Mouse (Mus musculus) kidney, adult 2 months (tissue): Measurements from ENCODE around the gene Fxyd3. TPM values are rescaled to one million over a fixed set of nuclear protein-coding genes. Genes with fewer than 3 reads are reported as not detected.

Experiments
- DNase-seq: peaks from one replicate; pipeline ENCODE4 v3.0.0; 2021
- H3K27ac ChIP-seq: fragments of 200-500 bp; 2 replicates; pipeline ENCODE4 v1.5.1; 2012; ENCODE audit warnings: low read depth, low read length, control low read depth, inconsistent platforms; ENCODE audit not compliant: insufficient read depth
- H3K27me3 ChIP-seq: fragments of 200-500 bp; replicated peaks from 2 replicates; pipeline ENCODE4 v1.6.1; 2012; ENCODE audit warnings: mild to moderate bottlenecking, moderate library complexity, low read length, inconsistent platforms; ENCODE audit not compliant: control insufficient read depth, insufficient read depth
- H3K36me3 ChIP-seq: fragments of 200-500 bp; 2 replicates; pipeline ENCODE4 v1.6.1; 2012; ENCODE audit warnings: mild to moderate bottlenecking, moderate library complexity, low read length, inconsistent platforms; ENCODE audit not compliant: control insufficient read depth, insufficient read depth
- H3K4me1 ChIP-seq: fragments of 200-500 bp; 2 replicates; pipeline ENCODE4 v1.6.1; 2011; ENCODE audit warnings: low read length; ENCODE audit not compliant: control insufficient read depth, insufficient read depth
- H3K4me3 ChIP-seq: fragments of 200-500 bp; 2 replicates; pipeline ENCODE4 v1.5.1; 2011; ENCODE audit warnings: mild to moderate bottlenecking, low read depth, low read length, control low read depth; ENCODE audit not compliant: insufficient read depth
- CTCF ChIP-seq: fragments of 200-500 bp; conservative IDR thresholded peaks from 2 replicates; pipeline ENCODE4 v1.5.1; 2011; ENCODE audit warnings: low read depth, mild to moderate bottlenecking, control low read depth, low read length, moderate library complexity, mixed read lengths; ENCODE audit not compliant: insufficient read depth, insufficient read length
- POLR2A ChIP-seq: fragments of 200-500 bp; IDR thresholded peaks from one replicate; pipeline ENCODE4 v1.6.1; 2011; ENCODE audit warnings: low read depth, low read length, control low read depth
- WGBS: fragments of 180-500 bp; shearing (Covaris S2); methylation state at CpG from one replicate; pipeline ENCODE4 v1.1.7; 2018; 5-methylcytosine and 5-hydroxymethylcytosine counted together
- polyA plus RNA-seq: library from polyadenylated mRNA; depleted of rRNA; stranded (reverse); fragments of >200 nt; gene quantifications from 2 replicates; pipeline ENCODE4 v1.2.3, GENCODE M21; 2012

The Fxyd3 gene
- polyA plus RNA-seq, 1 experiment = 4.8 TPM

- WGBS = 81% methylated on average over 11 of the region's 11 CpGs
- no peak overlapping the region for H3K27ac ChIP-seq
Observed at GRCm38 (mm10) chr7:31059919-31060620, 16.4 kb downstream of the Fxyd3 start.

GRCm38 (mm10) chr7:31059108-31059507 is 17.4 kb downstream of the Fxyd3 start, which contains the start of gene Lgi4:
Gene Lgi4, plus strand, starts transcription at chr7:31059342.
- Histone ChIP-seq H3K4me3 (no peak within 1 kb of the TSS), H3K4me1 (no peaks in the 10 kb centered on the region), H3K27ac (no peak within 1 kb of the TSS), H3K36me3 (no peaks in the 10 kb centered on the region), H3K27me3 (no peaks in the 10 kb centered on the region)
- 2% methylated on average over 2 of the region's 2 CpGs for WGBS
- DNase-seq = peak; percentile 81
- TF ChIP-seq POLR2A = no peak
- peak; percentile 95 for TF ChIP-seq CTCF

More at GRCm38 (mm10) chr7:31059919-31060620, 16.4 kb downstream of the Fxyd3 start:
- Histone ChIP-seq H3K4me3 (no peak overlapping the region), H3K27me3 (no peaks in the 10 kb centered on the region), H3K36me3 (no peaks in the 10 kb centered on the region), H3K4me1 (no peaks in the 10 kb centered on the region)
- TF ChIP-seq POLR2A (no peak), CTCF (no peak)
- DNase-seq = no peak

GRCm38 (mm10) chr7:31058211-31058610 is 18.3 kb downstream of the Fxyd3 start:
- Histone ChIP-seq H3K4me1 (no peaks in the 10 kb centered on the region), H3K4me3 (no peak overlapping the region), H3K36me3 (no peaks in the 10 kb centered on the region), H3K27me3 (no peaks in the 10 kb centered on the region), H3K27ac (no peak overlapping the region)
- DNase-seq = no peak
- no peak for TF ChIP-seq CTCF
- no peak for TF ChIP-seq POLR2A
- WGBS = 92% methylated on average over 6 of the region's 6 CpGs

- TF ChIP-seq POLR2A = no peak
- no peak for TF ChIP-seq CTCF
- Histone ChIP-seq H3K27ac (no peak overlapping the region), H3K27me3 (no peaks in the 10 kb centered on the region), H3K36me3 (no peaks in the 10 kb centered on the region), H3K4me1 (no peaks in the 10 kb centered on the region), H3K4me3 (no peak overlapping the region)
- no peak for DNase-seq
- WGBS = 69% methylated on average over 5 of the region's 5 CpGs
Observed at GRCm38 (mm10) chr7:31057730-31058129, 18.8 kb downstream of the Fxyd3 start.

- no peak for TF ChIP-seq POLR2A
- 0 out of 2 replicates have a peak within 1 kb of the TSS, but pooled peaks have one; percentile 17 for H3K27ac ChIP-seq
- H3K27me3 ChIP-seq = no peaks in the 10 kb centered on the region
- WGBS = 75% methylated on average over 2 of the region's 2 CpGs
- H3K4me3 ChIP-seq = no peak within 1 kb of the TSS
- H3K4me1 ChIP-seq = no peaks in the 10 kb centered on the region
- H3K36me3 ChIP-seq = no peaks in the 10 kb centered on the region
- no peak for DNase-seq
Observed at GRCm38 (mm10) chr7:31057071-31057470, 19.4 kb downstream of the Fxyd3 start, which contains the start of gene Fxyd1. Gene Fxyd1, minus strand, starts transcription at chr7:31057199.

- Histone ChIP-seq H3K27me3 (no peaks in the 10 kb centered on the region), H3K36me3 (no peaks in the 10 kb centered on the region), H3K27ac (no peak overlapping the region), H3K4me3 (no peak overlapping the region), H3K4me1 (no peaks in the 10 kb centered on the region)
- WGBS = 74% methylated on average over 7 of the region's 7 CpGs
- no peak for DNase-seq
- TF ChIP-seq POLR2A (no peak), CTCF (no peak)
Observed at GRCm38 (mm10) chr7:31056448-31056847, 20.1 kb downstream of the Fxyd3 start.

- no peak overlapping the region for H3K4me3 ChIP-seq
- TF ChIP-seq CTCF (no peak), POLR2A (no peak)
- peak; percentile 64 for DNase-seq
- H3K27me3 ChIP-seq = no peaks in the 10 kb centered on the region
- no peaks in the 10 kb centered on the region for H3K4me1 ChIP-seq
- H3K27ac ChIP-seq = 0 out of 2 replicates have a peak overlapping the region, but pooled peaks have one; percentile 17
- no peaks in the 10 kb centered on the region for H3K36me3 ChIP-seq
- WGBS = 33% methylated on average over 2 of the region's 4 CpGs
Observed at GRCm38 (mm10) chr7:31055883-31056282, 20.6 kb downstream of the Fxyd3 start.
